Mouse (Mus musculus) bone marrow, adult 2 months (tissue): Measurements from ENCODE around the gene Nfkbil1.

Source experiments
- CTCF ChIP-seq: fragments of 200-500 bp; IDR thresholded peaks from 2 replicates; pipeline ENCODE4 v1.5.1; 2011; ENCODE audit warnings: low read length, control low read depth; ENCODE audit not compliant: control insufficient read depth, insufficient read depth
- POLR2A ChIP-seq: fragments of 200-500 bp; IDR thresholded peaks from 2 replicates; pipeline ENCODE4 v1.6.1; 2011; ENCODE audit warnings: low read depth, mild to moderate bottlenecking, control low read depth, low read length, borderline replicate concordance; ENCODE audit not compliant: control insufficient read depth

DNA sequence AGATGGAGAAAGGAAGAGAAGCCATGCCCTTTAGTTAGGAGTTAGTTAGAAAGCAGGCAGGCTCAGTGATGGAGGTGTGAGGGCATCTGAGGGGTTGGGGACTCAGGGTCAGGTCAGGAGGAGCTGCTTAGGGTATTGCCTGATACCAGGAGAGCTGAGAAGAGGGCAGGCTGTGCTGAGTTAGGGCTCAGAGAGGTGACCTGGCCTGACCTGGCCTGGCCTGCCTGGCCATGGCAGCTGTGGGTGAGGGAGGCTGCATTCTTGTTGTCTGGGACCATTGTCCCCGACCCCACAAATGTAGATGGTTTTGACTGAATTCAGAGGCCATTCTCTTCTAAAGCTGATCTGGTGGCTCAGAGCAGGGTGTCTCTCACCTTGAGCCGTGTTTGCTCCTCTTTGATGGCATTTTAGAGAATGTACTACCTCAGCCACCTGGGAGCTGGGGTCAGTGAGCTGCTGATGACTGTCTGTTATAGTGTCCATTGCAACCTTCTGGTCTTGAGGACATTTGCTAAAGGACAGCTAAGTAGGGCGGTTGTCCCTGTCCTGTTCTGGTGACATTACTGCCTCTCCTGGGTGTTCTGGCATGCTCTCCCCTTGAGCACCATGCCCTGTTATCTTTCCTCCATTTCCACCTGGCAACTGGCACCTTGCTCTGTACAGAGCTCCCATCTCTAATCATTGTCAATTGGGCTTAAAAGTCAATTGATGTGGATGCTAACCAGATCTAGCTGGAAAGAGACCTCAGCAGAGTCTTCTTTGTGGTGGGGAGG is 14.9 kb upstream of the Nfkbil1 start:
- no peak for TF ChIP-seq CTCF
- no peak for TF ChIP-seq POLR2A
